22 mouse cellular contexts compared by ENCODE assay signal in the genomic region with DNA sequence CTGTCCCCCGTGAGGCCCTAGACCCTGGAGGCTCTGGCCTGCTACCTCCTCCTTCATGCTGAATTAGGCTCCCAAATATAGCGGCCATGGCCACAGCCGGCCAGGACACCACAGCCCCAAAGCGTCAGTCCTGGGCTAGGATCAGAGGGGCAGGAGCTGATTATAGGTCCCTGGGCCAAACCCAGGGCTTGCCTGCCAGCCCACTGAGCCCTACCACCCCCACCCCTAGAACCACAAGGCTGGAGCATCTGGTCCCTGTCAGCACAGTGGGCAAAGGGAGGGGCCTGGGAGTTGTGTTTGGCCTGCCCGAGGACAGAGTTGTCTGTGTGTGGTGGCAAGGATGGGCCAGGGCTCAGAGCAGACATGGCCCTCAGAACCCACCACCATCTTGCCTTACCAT. TPM values are rescaled to one million over a fixed set of nuclear protein-coding genes. Genes with fewer than 3 reads are reported as not detected.
"Had no signal": no experiment of that assay in that cellular context is flagged by ENCODE, and none has a peak within 500 bp of the region (broad histone marks: within the 10 kb centered on the region; RNA-seq: fewer than 3 reads in every experiment).

No protein-coding gene starts in this region.

- H3K9ac ChIP-seq: liver, embryonic 15.5 days; midbrain, embryonic 12.5 days; stomach, embryonic 15.5 days had no signal

- H3K9me3 ChIP-seq: liver, embryonic 15.5 days; midbrain, embryonic 12.5 days; stomach, embryonic 15.5 days had no signal

- H3K27me3 ChIP-seq: liver, embryonic 15.5 days; midbrain, embryonic 12.5 days; stomach, embryonic 15.5 days had no signal

- H3K27ac ChIP-seq: liver, embryonic 15.5 days; midbrain, embryonic 12.5 days; stomach, embryonic 15.5 days had no signal

- H3K36me3 ChIP-seq: liver, embryonic 15.5 days; midbrain, embryonic 12.5 days; stomach, embryonic 15.5 days had no signal

- H3K4me2 ChIP-seq: liver, embryonic 15.5 days; midbrain, embryonic 12.5 days; stomach, embryonic 15.5 days had no signal

- H3K4me1 ChIP-seq: liver, embryonic 15.5 days; midbrain, embryonic 12.5 days had no signal

- DNase-seq: kidney, adult 8-10 months; kidney, postnatal 25 days; liver; lung, adult 2 months; lung, postnatal 36 days; right cerebral cortex, postnatal 14 days; thymus, adult 2 months; thymus, postnatal 25 days had no signal

- H3K4me3 ChIP-seq: liver, embryonic 15.5 days; midbrain, embryonic 12.5 days; stomach, embryonic 15.5 days had no signal

- ATAC-seq: intestine, postnatal 0 days had no signal

RNA-seq across cellular contexts. Expression of a gene that starts 10.9 kb away (rescaled TPM):
- total RNA-seq: megakaryocyte, adult 5-6 weeks had no signal

RNA-seq across cellular contexts. Expression of a gene that starts 16.2 kb away (rescaled TPM):
- total RNA-seq: megakaryocyte, adult 5-6 weeks; midbrain, postnatal 0 days had no signal
- polyA plus RNA-seq: intestine, postnatal 0 days; midbrain, postnatal 0 days; urinary bladder, adult 2 months had no signal

RNA-seq across cellular contexts. Expression of a gene that starts 40.1 kb away (rescaled TPM):
- total RNA-seq: layer of hippocampus, postnatal 25 days; left cerebral cortex, adult 8-10 months; left cerebral cortex, postnatal 36 days; megakaryocyte, adult 5-6 weeks; midbrain, postnatal 0 days had no signal
- polyA plus RNA-seq: intestine, postnatal 0 days; kidney, embryonic 16.5 days; liver, embryonic 15.5 days; lung, adult 2 months; lung, postnatal 0 days; midbrain, embryonic 12.5 days; midbrain, postnatal 0 days; neural tube, embryonic 14.5 days; spleen, adult 2 months; stomach, embryonic 15.5 days; thymus, adult 2 months; urinary bladder, adult 2 months had no signal

RNA-seq across cellular contexts. Expression of a gene that starts 56.0 kb away (rescaled TPM):
- total RNA-seq: layer of hippocampus, postnatal 25 days; left cerebral cortex, adult 8-10 months; left cerebral cortex, postnatal 36 days; megakaryocyte, adult 5-6 weeks; midbrain, postnatal 0 days had no signal
- polyA plus RNA-seq: intestine, postnatal 0 days; kidney, embryonic 16.5 days; liver, embryonic 15.5 days; lung, adult 2 months; lung, postnatal 0 days; midbrain, embryonic 12.5 days; midbrain, postnatal 0 days; neural tube, embryonic 14.5 days; spleen, adult 2 months; stomach, embryonic 15.5 days; urinary bladder, adult 2 months had no signal
